Mouse (Mus musculus): ENCODE measurements around the gene Ppt1. TPM values are rescaled to one million over a fixed set of nuclear protein-coding genes. Genes with fewer than 3 reads are reported as not detected.
A peak's percentile ranks its signal among the peaks of the same experiment; 100 is the strongest.

Ppt1 gene
- total RNA-seq, 2 experiments from 2014 or later: 65.8 to 73.0 TPM

DNA sequence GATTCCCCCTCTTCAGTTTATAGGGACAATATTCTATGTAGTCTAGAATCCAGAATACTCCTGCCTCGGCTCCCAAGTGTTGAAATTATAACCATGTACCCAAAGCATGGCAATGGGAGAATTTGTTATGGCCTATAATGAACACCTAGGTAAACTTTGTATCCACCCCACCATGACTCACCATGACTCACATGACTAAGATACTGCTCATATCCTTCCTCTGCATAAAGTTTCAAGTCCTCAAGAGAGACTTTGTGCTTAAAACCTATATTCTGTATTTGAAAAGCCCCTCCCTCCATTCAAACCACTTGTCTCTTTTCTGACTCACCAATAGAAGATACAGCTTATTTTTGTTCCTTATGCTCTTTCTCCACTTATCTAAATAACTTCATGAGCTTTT is 32.0 kb downstream of the Ppt1 start:
- DNase-seq (ENCODE audit: low spot score in 2 of 2): no peak

DNA sequence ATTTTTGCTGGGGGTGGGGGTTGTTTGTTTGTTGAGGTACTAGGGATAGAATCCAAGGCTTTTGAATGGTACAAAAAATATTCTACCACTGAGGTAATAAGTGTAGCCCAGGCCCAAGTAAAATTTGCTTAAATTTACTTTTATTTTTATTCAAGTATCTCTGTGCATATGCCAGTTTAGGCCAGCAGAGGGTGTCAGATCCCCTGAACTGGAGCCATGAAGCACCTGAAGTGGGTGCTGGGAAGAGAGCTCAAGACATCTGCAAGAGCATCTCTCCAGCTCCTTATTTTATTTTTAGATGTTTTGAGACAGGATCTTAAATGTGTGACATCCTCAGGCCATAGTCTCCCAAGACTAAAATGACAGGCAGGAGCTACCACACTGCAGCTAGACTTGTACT is 34.0 kb downstream of the Ppt1 start:
- peak in 1 of 2 experiments; percentile 36 for DNase-seq (ENCODE audit: low spot score in 2 of 2)

DNA sequence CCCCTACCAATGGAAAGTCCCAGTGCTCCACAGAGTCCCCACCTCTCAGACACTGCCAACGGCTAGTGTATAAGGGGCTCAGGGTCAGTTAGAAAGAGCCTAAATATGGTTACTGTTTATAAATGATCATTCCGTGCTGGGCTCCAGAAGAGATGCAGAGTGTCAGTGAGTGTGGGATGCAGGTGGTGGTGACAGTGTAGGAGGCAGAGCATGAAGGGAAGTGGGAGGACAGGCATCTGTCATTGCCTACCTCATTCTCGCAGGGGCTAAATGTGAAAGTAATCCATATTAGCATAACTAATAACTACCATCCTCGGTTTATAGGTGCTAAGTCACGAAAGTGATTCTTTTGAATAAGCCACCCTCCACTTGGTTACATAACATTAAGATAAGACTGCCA is 34.7 kb downstream of the Ppt1 start:
- DNase-seq (ENCODE audit: low spot score in 2 of 2): no peak

DNA sequence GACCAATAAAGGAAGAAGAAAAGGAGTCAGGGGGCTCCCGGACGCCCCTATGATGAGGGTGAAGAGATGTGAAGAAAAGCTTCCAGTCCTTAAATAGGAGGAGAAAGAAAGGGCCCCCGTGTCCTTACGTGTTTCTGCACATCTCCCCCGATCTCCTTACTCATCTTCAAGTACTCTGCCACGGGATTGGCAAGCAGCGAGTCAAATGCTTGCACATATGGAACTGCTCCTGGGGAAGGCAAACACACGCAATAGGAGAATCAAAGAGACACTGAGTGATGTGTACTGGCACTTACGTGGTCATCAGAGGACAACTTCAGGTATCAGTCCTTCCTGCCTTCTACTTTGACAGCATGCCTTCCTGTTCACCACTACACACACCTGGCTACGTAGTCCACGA is 35.2 kb downstream of the Ppt1 start:
- DNase-seq (ENCODE audit: low spot score in 2 of 2): peak in 1 of 2 experiments; percentile 28

DNA sequence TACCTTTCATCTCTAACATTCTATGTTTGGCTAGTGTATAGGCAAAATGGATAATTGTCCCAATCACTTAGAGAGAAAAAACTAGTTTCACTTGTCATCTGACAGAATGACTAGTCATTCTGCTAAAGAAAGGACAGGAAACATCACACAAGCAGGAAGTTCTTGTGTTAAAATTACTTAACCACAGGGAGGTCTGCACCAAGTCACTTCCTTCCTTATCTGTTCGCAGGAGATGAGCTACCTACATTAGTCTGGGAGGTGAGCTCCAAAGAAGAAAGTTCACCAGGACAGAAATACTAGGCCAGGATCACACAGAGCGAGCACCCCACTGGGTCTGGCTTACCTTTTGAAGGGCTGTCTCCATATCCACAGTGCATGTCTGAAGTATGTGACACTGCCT is 35.9 kb downstream of the Ppt1 start:
- DNase-seq (ENCODE audit: low spot score in 2 of 2): no peak

DNA sequence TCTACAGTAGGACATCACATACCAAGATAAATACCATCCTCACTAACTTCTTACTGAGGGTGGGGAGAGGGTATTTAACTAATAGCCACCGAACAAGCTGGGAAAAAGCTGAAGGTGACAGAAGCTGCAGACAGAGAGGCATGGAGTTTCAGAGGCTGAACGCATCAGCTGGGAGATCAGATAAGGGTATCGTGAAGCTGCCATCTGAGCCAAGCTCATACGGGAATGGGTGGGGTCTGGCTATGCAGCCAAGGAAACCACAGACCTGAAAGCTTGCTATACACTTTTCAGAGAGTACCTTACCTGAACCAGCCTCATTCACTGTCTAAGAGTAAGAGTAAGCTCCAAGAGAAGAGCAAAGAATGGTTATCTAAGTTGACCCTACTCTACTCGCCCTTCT is 37.0 kb downstream of the Ppt1 start:
- no peak for DNase-seq (ENCODE audit: low spot score in 2 of 2)

DNA sequence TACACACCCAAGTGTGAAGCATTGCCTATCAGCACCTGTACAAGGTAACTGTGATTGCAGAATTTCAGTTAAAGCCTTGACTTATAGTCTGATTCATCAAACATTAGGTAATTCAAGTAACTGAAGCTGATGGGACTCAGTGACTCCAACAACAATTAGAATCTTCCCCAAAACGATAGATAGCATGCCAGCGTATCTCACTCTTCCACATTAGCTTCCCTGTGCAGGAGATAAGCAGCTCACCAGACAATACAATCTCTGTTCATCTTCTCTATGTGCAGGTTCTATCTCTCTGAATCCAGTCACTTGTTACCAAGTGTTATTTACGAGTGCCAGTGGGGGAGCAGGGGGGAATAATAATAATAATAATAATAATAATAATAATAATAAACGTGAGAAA is 37.5 kb downstream of the Ppt1 start:
- no peak for DNase-seq (ENCODE audit: low spot score in 2 of 2)

DNA sequence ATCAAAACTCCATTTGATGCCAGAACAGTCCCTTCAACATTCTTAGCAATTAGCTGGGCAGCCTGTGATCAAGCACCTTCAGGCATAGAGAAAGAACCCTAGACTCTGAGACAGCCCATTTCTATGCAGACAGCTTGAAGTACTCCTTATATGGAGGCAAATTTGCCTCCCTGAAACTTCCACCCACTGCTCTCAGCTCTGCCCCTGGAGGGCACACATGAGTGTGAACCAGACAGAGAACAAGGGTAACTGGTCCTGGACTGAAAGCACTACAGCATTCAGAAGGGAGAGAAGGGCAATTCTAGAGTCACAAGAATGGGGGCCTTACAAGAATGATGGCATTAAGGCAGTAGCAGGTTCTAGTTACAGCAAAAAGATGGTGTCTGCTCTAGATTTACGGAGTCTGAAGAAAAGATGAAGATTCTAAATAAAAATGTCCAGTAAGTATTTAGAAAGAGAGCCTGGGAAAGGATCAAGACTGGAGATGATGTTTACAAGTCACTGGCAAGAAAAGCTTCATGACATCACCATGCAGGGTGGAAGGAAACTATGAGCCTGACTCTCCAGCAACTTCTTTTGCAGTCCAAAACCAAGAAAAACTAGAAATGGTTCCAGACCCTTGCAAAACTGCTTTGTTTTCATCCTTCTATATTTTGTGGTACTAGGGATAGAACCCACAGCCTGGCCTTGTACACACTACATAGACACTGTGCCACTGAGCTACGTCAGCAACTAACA is 42.5 kb downstream of the Ppt1 start:
- no peak for DNase-seq (ENCODE audit: low spot score in 2 of 2)

DNA sequence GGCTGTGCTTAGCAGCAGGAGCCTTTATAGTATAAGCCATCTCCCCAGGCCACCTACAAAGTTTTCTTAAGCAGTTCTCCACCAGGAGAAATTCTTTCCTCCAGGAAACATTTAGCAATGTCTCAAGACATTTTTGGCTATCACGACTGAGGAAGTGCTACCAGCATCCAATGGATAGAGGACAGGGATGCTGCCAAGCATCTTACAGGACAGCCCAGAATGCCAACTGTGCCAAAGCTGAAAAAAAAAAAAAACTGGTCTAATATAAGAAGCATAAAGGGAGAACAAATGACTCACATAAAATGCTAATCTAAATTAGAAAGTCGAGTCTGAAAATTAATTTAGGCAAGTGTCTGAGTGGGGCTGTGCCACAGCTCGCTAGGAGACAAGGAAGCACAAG is 46.5 kb downstream of the Ppt1 start:
- no peak for DNase-seq (ENCODE audit: low spot score in 2 of 2)

DNA sequence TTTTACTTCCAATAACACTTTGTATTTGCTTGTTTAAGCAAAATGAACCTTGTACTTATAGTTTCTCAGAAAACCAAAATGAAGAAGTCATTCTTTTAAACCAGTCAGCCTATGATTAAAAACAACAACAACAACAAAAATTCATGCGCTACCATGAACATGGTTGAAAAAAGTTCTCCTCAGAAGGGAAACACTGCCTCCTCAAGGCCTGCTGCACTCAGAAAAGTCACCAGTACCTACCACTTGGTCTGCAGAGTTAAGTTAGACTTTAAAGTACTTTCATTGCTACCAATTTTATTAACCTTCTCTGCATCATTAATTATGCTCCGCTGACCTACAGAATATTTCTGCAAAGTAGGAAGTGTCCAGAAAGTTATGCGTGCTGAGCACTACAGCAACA is 47.3 kb downstream of the Ppt1 start:
- no peak for DNase-seq (ENCODE audit: low spot score in 2 of 2)

DNA sequence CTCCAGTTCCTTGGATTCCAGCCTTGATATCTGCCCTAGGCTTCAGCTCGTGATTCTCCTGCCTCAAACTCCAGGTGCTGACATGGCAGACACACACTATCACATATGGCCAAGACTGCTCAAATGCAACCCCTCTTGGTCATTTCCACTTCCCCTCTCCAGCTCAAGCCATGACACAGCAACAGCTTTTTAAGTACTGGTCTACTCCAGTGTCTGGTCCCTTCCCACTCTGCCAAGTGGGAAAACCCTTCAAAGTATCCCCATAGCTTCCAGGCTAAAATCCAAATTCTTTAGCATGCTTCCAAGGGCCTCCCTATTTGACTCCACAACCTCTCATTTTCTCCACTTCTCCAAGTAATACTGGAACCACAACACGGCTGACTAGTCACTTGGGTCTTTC is 48.0 kb downstream of the Ppt1 start:
- no peak for DNase-seq (ENCODE audit: low spot score in 2 of 2)

DNA sequence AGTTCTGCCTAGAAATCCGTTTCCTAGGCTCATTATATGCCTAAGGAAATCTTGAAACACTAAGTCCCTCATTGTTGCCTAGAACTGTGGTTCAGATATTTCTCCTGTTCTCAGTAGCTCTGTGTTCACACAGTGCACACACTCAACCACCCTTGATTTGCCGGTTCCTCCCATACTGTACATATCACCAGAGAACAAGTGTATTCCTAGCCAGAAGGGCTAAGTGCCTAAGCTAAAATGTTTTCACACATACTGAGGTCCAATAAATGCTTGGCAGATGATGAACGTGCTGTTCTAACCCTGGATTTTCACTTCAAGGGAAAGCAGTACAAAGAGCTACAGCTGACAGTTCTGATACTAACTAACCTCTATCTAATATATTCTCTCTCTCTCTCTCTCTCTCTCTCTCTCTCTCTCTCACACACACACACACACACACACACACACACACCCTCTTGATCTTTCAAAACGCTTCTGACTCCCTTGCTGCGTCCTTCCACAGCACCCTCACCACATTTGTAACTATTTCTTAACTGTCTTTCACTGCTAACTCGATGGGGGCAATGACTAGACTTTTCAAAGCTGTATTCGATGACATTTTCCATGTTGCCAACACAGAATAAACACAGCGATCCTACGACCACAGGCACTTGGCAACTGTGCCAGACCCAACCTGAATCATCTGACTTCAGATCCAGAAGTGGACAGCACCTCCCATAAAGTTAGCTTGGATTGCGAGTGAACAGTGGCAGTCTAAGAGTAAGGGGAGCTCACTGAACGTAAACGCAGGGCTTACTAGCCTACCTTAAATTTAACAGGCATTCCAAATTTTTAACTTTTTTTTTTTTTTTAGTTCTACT is 48.7 kb downstream of the Ppt1 start:
- no peak for DNase-seq (ENCODE audit: low spot score in 2 of 2)

DNA sequence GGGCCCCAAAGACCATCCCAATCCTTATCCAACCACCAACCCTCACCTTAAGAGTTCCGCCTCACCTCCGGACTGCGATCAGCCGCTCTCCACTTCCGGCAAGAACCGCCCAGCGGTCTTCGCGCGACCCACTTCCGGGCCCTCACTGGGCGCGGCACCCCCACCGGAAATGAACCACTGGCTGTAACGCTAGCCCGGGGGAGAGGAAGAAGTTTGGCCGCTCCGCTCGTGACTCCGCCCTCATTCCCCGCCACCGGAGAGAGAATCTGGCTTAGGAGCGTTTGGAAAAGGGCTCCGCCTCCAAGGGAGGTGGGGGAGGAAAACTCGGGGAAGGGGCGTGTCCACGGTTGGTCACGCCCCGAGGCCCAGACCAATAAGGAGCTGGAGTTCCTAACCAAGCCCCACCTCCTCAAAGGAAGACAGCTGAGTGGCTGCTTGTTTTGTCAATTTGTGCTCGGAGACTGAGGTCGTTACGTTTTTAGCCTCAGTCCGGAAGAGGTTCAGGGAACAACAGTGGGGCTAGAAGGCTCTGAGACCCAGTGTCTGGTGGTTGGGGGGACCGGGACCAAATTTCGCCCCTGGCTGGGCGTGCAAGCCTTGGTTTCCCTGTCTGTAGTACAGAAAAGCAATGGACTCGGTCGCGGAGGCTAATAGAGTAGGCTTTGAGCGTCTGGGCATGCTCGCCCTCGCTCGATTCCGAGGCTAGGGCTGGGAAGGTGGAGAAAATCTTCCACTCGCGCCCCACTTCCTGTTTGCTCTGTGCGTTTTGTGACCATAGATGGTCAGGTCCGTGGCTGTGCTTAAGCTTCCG is 49.9 kb downstream of the Ppt1 start, which contains the start of gene Cap1:
TSS of gene Cap1 (minus strand) at position 289 of the 811 bp plus-strand sequence.
- DNase-seq (ENCODE audit: low spot score in 2 of 2): peak; percentile 96 to 97

DNA sequence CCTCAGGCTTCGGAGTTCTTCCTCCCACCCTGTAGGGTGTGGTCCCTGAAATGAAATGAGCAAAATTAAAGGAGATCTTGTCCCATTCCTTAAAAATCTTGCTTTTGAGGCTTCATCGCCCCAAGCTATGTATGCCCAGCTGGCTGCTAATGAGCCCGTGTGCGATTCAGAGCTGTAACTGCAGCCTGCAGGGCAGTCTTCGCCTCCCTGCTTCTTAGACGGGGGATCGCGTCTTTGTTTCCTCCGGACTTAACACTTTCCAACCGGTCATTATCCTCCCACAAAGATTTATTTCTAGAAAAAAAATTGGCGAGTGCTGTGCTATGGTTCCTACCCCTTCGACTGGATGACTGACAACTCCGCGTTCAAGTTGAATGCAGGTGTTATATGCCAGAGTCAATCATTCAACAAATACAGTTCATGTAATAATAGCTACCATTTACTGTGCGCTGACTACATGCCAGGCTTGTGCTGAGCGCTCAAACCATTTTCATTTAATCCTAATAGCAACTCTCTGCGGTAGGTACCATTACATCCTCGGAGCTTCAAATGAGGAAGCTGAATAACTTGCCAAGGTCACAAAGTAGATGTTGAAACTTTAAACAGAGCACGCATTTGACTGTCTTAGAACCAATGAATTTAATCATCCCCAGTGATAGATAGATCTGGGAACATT is 50.7 kb downstream of the Ppt1 start:
- DNase-seq (ENCODE audit: low spot score in 2 of 2): no peak

DNA sequence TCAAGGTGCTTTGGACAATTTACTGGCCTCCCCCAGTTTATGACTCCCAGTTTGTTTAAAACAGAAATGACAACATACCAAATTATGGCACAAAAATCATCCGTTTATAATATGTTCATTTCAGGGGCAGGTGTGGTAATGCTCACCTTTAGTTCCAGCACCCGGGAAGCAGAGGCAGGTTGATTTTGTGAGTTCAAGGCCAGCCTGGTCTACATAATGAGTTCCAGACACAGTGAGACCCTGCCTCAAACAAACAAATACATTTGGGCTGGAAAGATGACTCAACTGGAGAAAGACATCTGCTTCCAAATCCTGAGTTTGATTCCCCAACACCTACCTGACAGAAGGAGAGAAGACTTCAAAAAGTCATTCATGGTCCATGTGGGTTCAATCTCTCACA is 51.3 kb downstream of the Ppt1 start:
- no peak for DNase-seq (ENCODE audit: low spot score in 2 of 2)

DNA sequence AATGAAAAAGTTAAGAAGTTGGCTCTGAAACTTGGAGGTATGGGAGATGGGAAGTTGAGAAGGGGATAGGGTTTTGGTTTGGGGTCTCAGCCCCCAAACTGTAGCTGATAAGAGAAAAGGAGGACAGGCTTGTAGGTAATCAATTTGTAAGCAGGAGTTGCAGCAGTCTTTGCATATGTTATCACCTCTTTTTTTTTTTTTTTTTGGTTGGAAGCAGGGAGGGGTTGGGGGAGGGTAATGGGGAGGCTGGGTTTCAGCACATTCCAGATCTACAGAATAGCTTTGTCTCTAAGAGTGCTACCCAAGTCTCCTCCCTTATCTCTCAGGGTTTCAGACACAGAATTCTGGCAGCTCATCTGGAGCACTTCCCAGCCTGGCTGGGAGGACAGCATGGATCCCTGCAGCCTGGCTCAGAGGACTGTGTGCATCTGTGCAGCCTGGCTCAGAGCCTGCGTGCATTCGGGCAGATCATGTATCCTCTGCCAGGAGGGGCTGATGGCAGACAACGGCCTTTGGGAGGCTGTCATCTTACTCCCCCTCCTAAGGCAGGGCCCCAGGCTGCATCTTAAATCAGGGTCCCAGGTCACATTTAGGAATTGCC is 54.9 kb downstream of the Ppt1 start:
- DNase-seq (ENCODE audit: low spot score in 2 of 2): peak; percentile 81 to 85

DNA sequence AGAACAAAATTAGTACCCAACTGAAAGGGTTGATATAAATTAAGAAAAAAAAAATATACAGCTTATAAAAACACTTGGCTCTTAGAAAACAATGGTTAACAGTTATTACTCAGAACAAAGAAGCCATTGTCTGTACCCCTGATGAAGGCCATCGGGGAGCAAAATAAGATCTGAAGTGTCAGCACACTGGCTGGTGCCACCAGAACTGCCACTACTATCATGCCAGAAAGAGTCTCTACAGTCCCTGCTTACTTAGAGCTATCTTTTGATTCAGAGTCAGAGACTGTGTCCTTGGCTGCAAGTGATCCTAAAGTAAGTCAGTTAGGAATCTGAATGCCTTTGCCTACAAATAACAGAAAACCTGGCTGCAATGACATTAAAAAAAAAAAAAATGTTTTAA is 55.6 kb downstream of the Ppt1 start:
- DNase-seq (ENCODE audit: low spot score in 2 of 2): no peak

DNA sequence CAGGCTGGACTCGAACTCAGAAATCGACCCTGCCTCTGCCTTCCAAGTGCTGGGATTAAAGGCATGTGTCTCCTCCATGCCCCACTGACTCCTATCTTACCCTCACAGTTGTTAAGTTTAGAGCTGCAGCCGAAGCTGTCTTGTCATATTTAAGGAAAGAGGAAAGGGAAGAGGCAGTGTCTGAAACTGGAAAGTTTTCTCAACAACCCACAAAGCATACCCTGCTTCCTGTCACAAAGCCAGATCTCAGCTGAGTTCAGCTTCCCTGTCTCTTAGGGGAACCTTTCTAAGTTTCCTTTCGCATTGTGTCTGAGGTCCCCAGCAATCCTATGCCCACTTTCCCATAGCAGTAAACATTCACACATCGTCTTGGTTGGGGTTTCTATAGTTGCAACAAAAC is 56.1 kb downstream of the Ppt1 start:
- no peak for DNase-seq (ENCODE audit: low spot score in 2 of 2)

DNA sequence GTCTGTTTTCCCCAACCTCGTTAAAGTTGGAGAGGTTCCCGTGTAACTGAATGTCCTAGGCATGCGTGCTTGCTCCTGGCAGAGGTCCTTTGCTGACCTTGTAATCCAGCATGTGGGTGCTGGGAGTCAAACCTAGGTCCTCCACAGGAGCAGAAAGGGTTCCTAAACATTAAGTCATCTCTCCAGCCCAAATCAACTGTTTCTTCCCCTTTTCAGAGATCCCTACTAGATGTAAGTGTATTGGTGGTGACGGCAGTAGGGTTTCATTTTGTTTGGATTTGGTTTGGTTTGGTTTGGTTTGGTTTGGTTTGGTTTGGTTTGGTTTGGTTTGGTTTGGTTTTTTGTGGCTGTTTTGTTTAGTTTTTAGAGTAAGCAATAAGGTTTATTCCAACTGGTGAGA is 61.7 kb downstream of the Ppt1 start:
- DNase-seq (ENCODE audit: low spot score in 2 of 2): no peak

DNA sequence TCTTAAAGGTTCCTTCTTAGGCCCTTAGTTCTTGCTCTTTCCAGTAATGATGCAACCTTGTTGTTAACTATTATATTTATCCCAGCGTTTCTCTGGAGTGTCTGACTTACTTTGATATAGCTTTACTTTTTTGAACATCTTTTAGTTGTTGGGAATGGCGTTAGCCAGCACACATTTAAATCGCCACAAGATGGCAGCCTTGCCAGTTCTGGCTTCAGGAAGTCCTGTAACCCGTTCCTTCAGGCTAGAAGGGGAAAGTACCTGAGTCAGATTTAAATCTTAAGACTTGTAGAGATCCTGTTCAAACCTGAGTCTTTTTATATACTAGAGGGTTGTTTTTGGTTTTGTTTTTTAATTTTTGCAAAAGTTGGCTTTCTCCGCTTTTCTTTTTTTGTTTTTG is 62.3 kb downstream of the Ppt1 start:
- DNase-seq (ENCODE audit: low spot score in 2 of 2): peak; percentile 74 to 78

DNA sequence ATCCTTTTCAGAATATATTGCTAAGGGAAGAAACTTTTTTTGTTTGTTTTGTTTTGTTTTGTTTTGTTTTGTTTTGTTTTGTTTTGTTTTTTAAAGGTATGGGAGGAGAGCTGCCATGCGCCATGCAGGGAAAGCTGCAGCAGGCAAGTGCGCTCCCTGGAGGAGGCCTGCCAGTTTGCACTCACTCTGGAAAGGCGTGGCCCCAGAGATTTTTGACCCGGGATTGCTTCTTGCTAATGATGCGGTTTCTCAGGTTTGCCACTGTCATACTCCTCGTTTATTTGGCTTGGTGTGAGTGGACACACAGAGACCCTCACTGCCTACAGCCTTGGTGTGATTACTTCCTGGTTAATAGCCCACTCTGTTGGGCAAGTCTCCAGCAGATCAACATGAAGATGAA is 66.1 kb downstream of the Ppt1 start:
- peak in 1 of 2 experiments; percentile 43 for DNase-seq (ENCODE audit: low spot score in 2 of 2)

Data from layer of hippocampus, postnatal 10 days (tissue).